ENCODE assay signal across 15 mouse cellular contexts in the genomic region with DNA sequence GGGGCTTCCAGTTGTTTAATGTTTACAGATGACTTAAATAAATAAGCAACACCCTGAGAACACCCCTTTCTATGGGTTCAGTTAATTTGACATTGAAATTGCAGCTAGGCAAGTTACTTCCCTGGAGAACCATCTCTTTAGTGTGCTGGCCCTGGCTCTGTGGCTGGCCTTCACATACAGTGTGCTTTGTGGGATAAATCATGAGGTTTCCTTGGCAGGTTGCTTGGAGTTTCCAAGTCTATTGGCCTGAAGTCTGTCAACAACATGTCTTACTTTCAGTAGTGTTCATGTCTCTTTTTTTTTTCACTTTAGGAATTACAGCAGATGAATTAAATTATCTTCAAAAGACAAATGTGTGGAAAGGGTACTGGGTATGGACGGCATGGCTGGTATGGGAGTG.
DNase-seq lines count a peak whose midpoint lies in the region.
"Had no signal": no experiment of that assay in that cellular context is flagged by ENCODE, and none has a peak within 500 bp of the region (broad histone marks: within the 10 kb centered on the region; RNA-seq: fewer than 3 reads in every experiment).

No protein-coding gene starts in this region.

- DNase-seq in 3T3-L1 (ENCODE audit: low read depth, low spot score) (peak; percentile 67), NIH3T3 (ENCODE audit: low read depth) (peak; percentile 64)
- DNase-seq in fibroblast of lung, adult 2 months (ENCODE audit: low read depth) = peak; percentile 49
- no peak for DNase-seq in cerebellum, adult 11 months
- DNase-seq in ovary, postnatal 10 days (ENCODE audit: low spot score) = no peak
- DNase-seq: adrenal gland, adult 8-10 months; adrenal gland, postnatal 14 days; B cell, adult 2 months; cerebellum, adult 18-20 months; cerebellum, adult 8-10 months; cerebellum, adult 9-11 months; cerebellum, postnatal 14 days; cerebellum, postnatal 36 days; embryo, embryonic 11 days; forebrain, postnatal 0 days had no signal

Comparison
In these comparisons a context has a peak if more than half of its experiments do, and no peak if none do; other contexts are left out.
1. DNase-seq: peak in 3T3-L1 (single experiment), NIH3T3 (single experiment) and fibroblast of lung, adult 2 months (single experiment); none in cerebellum, adult 11 months (single experiment) and ovary, postnatal 10 days (single experiment).